Mouse (Mus musculus) midbrain, embryonic 14.5 days (tissue): ENCODE measurements around the gene Mrap2. TPM values are rescaled to one million over a fixed set of nuclear protein-coding genes. Genes with fewer than 3 reads are reported as not detected.
"Not testable (repeated sequence)": the region's sequence is repeated elsewhere in the genome, so short reads cannot be mapped to it uniquely, and the experiment has no call there.

Source experiments
- ATAC-seq: fragments of 200-750 bp; cut with Nextera tagmentation; 2 replicates; pipeline ENCODE4 v1.8.0; 2017; ENCODE audit warnings: moderate number of reproducible peaks, moderate library complexity; ENCODE audit not compliant: low FRiP score, low TSS enrichment
- DNase-seq: peaks from one replicate; pipeline ENCODE4 v3.0.0-alpha.2; 2015
- H3K27ac ChIP-seq: fragments of 300-500 bp; sonication (generic); replicated peaks from 2 replicates; pipeline ENCODE4 v1.5.1; 2014; ENCODE audit warnings: mild to moderate bottlenecking, low read depth, low read length, moderate library complexity
- H3K27me3 ChIP-seq: fragments of 300-500 bp; sonication (generic); 2 replicates; pipeline ENCODE4 v1.6.1; 2014; ENCODE audit warnings: low read length, control low read depth, mixed read lengths; ENCODE audit not compliant: control insufficient read depth, insufficient read depth
- H3K36me3 ChIP-seq: fragments of 300-500 bp; sonication (generic); 2 replicates; pipeline ENCODE4 v1.6.1; 2014; ENCODE audit warnings: low read length, control low read depth; ENCODE audit not compliant: control insufficient read depth, insufficient read depth
- H3K4me1 ChIP-seq: fragments of 300-500 bp; sonication (generic); 2 replicates; pipeline ENCODE4 v1.6.1; 2014; ENCODE audit warnings: mild to moderate bottlenecking, antibody characterized with exemption, low read length, control low read depth; ENCODE audit not compliant: control insufficient read depth, insufficient read depth
- H3K4me2 ChIP-seq: fragments of 300-500 bp; sonication (generic); 2 replicates; pipeline ENCODE4 v1.6.1; 2014; ENCODE audit warnings: mild to moderate bottlenecking, low read length, moderate library complexity
- H3K4me3 ChIP-seq: fragments of 300-500 bp; sonication (generic); replicated peaks from 2 replicates; pipeline ENCODE4 v1.5.1; 2014; ENCODE audit warnings: low read depth, low read length
- H3K9ac ChIP-seq: fragments of 300-500 bp; sonication (generic); replicated peaks from 2 replicates; pipeline ENCODE4 v1.6.1; 2014; ENCODE audit warnings: mild to moderate bottlenecking, low read length, moderate library complexity
- H3K9me3 ChIP-seq: fragments of 300-500 bp; sonication (generic); 2 replicates; pipeline ENCODE4 v1.6.1; 2016; ENCODE audit warnings: low read length, control low read depth, mixed read lengths; ENCODE audit not compliant: control insufficient read depth
- whole genome bisulfite sequencing: fragments of 180-500 bp; shearing (Covaris S2); extraction: QIAGEN DNeasy Blood & Tissue Kit; methylation state at CpG from one replicate; pipeline ENCODE4 v1.1.7; 2014; 5-methylcytosine and 5-hydroxymethylcytosine counted together
- polyA plus RNA-seq: library from polyadenylated mRNA; unstranded; fragments of >200 nt; fragmentation: Nextera tagmentation; extraction: Ambion mirVana; gene quantifications from 2 replicates; pipeline ENCODE4 v1.2.1, GENCODE M21; 2014

Gene Mrap2
- 0.89 and 1.6 TPM in 2 replicates for polyA plus RNA-seq

GRCm38 (mm10) chr9:87144106-87144505, at the start of gene Mrap2:
Gene Mrap2, plus strand, starts transcription at chr9:87144306.
- no peaks in the 10 kb centered on the region for H3K9me3 ChIP-seq
- H3K27ac ChIP-seq: no peak within 1 kb of the TSS
- peak within 1 kb of the TSS; percentile 39 for H3K4me3 ChIP-seq
- WGBS: under 1% methylated on average over 29 of the region's 29 CpGs
- peak within 1 kb of the TSS; percentile 41 for H3K9ac ChIP-seq
- H3K4me2 ChIP-seq: peak within 1 kb of the TSS; percentile 76
- peaks cover 19% of the 10 kb centered on the region for H3K27me3 ChIP-seq
- H3K36me3 ChIP-seq: no peaks in the 10 kb centered on the region
- peak; percentile 81 for ATAC-seq
- H3K4me1 ChIP-seq: peaks cover 10% of the 10 kb centered on the region; the same call in 1 of the 2 replicates
- DNase-seq: peak; percentile 87

- H3K36me3 ChIP-seq: no peaks in the 10 kb centered on the region
- H3K27me3 ChIP-seq: no peaks in the 10 kb centered on the region
- no peak overlapping the region for H3K9ac ChIP-seq
- no peak overlapping the region for H3K27ac ChIP-seq
- WGBS: 62% methylated on average over 2 of the region's 2 CpGs
- no peaks in the 10 kb centered on the region for H3K9me3 ChIP-seq
- no peaks in the 10 kb centered on the region for H3K4me1 ChIP-seq
- H3K4me2 ChIP-seq: no peak overlapping the region
- ATAC-seq: no peak
- DNase-seq: no peak
- H3K4me3 ChIP-seq: no peak overlapping the region
Measured at GRCm38 (mm10) chr9:87097989-87098388, 46.1 kb upstream of the Mrap2 start.

GRCm38 (mm10) chr9:87115019-87115418, 29.1 kb upstream of the Mrap2 start:
- H3K4me1 ChIP-seq: peaks cover 19% of the 10 kb centered on the region
- H3K27ac ChIP-seq: peak overlapping the region; percentile 89
- peak overlapping the region; percentile 41 for H3K4me2 ChIP-seq
- H3K9me3 ChIP-seq: no peaks in the 10 kb centered on the region
- no peak overlapping the region for H3K4me3 ChIP-seq
- WGBS: 70% methylated on average over 5 of the region's 5 CpGs
- DNase-seq (no peak), ATAC-seq (no peak)
- H3K27me3 ChIP-seq: no peaks in the 10 kb centered on the region
- H3K9ac ChIP-seq: no peak overlapping the region
- no peaks in the 10 kb centered on the region for H3K36me3 ChIP-seq

- 16% methylated on average over 6 of the region's 6 CpGs for WGBS
- DNase-seq: peak; percentile 75
- H3K27me3 ChIP-seq: no peaks in the 10 kb centered on the region
- no peaks in the 10 kb centered on the region for H3K36me3 ChIP-seq
- H3K4me3 ChIP-seq: no peak overlapping the region
- H3K4me2 ChIP-seq: peak overlapping the region; percentile 41
- H3K9me3 ChIP-seq: no peaks in the 10 kb centered on the region
- peak overlapping the region; percentile 89 for H3K27ac ChIP-seq
- peaks cover 19% of the 10 kb centered on the region for H3K4me1 ChIP-seq
- H3K9ac ChIP-seq: 0 out of 2 replicates have a peak overlapping the region, but pooled peaks have one; percentile 16
- ATAC-seq: peak; percentile 84
Measured at GRCm38 (mm10) chr9:87115456-87115931, 28.6 kb upstream of the Mrap2 start.

- H3K4me1 ChIP-seq: peaks cover 19% of the 10 kb centered on the region
- peak overlapping the region; percentile 89 for H3K27ac ChIP-seq
- no peaks in the 10 kb centered on the region for H3K36me3 ChIP-seq
- no peak for DNase-seq
- H3K4me3 ChIP-seq: no peak overlapping the region
- ATAC-seq: peak; percentile 32; the same call in 1 of the 2 replicates
- no peaks in the 10 kb centered on the region for H3K27me3 ChIP-seq
- 59% methylated on average over 1 of the region's 1 CpGs for WGBS
- H3K9ac ChIP-seq: no peak overlapping the region
- H3K9me3 ChIP-seq: no peaks in the 10 kb centered on the region
- H3K4me2 ChIP-seq: peak overlapping the region; percentile 41
Measured at GRCm38 (mm10) chr9:87115978-87116377, 28.1 kb upstream of the Mrap2 start.

GRCm38 (mm10) chr9:87118996-87119395, 25.1 kb upstream of the Mrap2 start:
- H3K4me3 ChIP-seq: no peak overlapping the region
- DNase-seq: no peak
- no peak overlapping the region for H3K4me2 ChIP-seq
- H3K9me3 ChIP-seq: no peaks in the 10 kb centered on the region
- ATAC-seq: no peak
- H3K27ac ChIP-seq: no peak overlapping the region
- peaks cover 19% of the 10 kb centered on the region for H3K4me1 ChIP-seq
- WGBS: 76% methylated on average over 3 of the region's 3 CpGs
- no peak overlapping the region for H3K9ac ChIP-seq
- H3K27me3 ChIP-seq: no peaks in the 10 kb centered on the region
- no peaks in the 10 kb centered on the region for H3K36me3 ChIP-seq

GRCm38 (mm10) chr9:87121956-87122493, 22.1 kb upstream of the Mrap2 start:
- Histone ChIP-seq H3K27ac (no peak overlapping the region), H3K27me3 (no peaks in the 10 kb centered on the region), H3K36me3 (no peaks in the 10 kb centered on the region), H3K9ac (no peak overlapping the region), H3K4me1 (no peaks in the 10 kb centered on the region), H3K9me3 (no peaks in the 10 kb centered on the region), H3K4me2 (no peak overlapping the region), H3K4me3 (no peak overlapping the region)
- no peak for ATAC-seq
- DNase-seq: no peak
- 63% methylated on average over 9 of the region's 9 CpGs for WGBS

GRCm38 (mm10) chr9:87127046-87127445, 17.1 kb upstream of the Mrap2 start:
- H3K4me3 ChIP-seq, H3K36me3 ChIP-seq, H3K4me1 ChIP-seq, H3K27me3 ChIP-seq, H3K9me3 ChIP-seq, DNase-seq, ATAC-seq, H3K4me2 ChIP-seq, H3K9ac ChIP-seq, H3K27ac ChIP-seq: not testable (repeated sequence)
- WGBS: 86% methylated on average over 5 of the region's 6 CpGs
